Mouse (Mus musculus): ENCODE measurements at regions not wholly inside any gene's neighbourhood (a gene's known extent, or its start where the extent isn't known, plus 50 kb on each side); places are given as distances from the start of the nearest gene placed in this dataset.

- no peak for DNase-seq (ENCODE audit: low spot score)
These were observed 50.7 kb upstream of the Eps8l3 start for GRCm38 (mm10) chr3:107826241-107826760.

DNA sequence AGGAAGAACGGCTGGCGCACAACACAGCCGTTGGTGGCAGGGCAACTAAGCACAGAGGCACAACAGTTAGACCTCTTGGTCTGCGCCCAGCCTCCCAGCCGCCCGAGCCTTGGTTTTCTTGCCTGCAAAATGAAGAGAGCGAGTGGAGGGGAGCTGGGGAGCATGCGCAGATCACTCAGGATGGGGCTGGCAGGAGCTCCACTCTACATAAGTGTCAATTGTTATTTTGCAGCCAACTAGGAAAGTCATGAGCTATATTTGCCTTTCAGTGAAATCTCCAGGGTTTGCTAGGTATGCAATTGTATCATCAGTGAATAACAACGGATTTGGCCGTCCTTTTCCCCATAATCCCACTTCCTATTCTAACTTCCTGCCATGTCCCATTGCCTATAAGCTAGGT, 51.6 kb upstream of the Eps8l3 start:
- DNase-seq (ENCODE audit: low spot score) = no peak

GRCm38 (mm10) chr3:107824378-107824777, 52.7 kb upstream of the Eps8l3 start:
- DNase-seq (ENCODE audit: low spot score) = no peak

- no peak for DNase-seq (ENCODE audit: low spot score)
These were observed 53.3 kb upstream of the Eps8l3 start for GRCm38 (mm10) chr3:107823655-107824266.

GRCm38 (mm10) chr3:107823177-107823576, 53.9 kb upstream of the Eps8l3 start:
- DNase-seq (ENCODE audit: low spot score) = peak; percentile 26

- no peak for DNase-seq (ENCODE audit: low spot score)
These were observed 54.5 kb upstream of the Eps8l3 start for GRCm38 (mm10) chr3:107822499-107822898.

- no peak for DNase-seq (ENCODE audit: low spot score)
These were observed 55.1 kb upstream of the Eps8l3 start for GRCm38 (mm10) chr3:107821952-107822351.

DNA sequence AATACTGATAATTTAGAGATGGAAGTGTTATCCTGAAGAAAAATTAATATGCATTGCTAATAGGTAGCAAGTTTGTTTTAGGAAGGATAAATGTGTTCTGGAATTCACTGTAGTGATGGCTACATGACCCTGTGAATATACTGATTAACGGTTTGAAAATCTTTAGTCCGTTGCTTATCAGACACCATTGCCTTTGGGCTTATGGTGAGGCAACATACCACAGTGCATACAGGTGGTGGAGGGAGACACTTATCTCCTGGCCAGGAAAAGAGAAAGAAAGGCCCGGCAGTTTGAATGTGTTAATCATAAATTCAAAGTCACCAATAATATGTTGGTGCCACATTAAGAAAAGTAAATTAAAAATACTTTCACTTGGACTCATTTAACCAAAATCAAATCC, 57.4 kb upstream of the Eps8l3 start:
- no peak for DNase-seq (ENCODE audit: low spot score)

DNA sequence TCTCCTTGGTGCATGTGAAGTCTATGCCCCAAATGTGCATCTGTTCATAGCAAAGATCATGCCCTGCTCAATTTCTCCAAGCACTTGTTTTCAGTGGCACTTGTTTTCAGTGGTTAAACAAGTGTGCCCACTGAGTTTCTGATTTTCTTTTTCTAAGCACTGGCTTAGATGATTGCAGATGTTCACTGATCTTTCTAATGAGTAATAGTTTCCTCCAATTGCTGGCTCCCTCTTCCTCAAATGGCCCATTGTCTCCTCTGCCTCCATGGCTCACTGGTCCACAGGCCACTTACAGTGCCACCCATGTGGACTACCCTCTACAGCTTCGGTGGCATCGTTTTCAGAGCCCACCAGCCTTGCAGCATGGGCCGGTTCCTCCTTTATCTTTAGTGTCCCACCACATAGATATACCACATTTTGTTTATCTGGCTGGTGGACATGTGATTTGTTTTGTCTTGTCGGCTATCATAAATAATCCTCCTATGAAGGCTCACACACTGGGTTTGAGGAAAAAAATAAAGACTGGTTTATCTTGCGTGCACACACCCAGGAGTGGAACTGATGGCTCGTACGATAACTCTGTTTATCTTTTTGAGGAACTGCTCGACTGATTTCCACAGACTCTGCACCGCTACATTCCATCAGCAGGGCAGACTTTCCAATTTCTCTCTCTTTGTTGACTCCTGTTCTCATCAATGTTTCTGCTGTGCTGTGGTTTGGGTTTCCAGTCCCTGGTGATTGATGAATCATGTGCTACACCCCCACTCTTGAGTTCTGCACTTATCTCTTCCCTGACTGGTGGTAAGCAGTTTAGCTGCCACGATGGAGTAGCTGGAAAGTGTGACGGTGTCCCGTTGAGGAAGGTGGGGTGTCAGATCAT, 58.2 kb upstream of the Eps8l3 start:
- DNase-seq (ENCODE audit: low spot score) = peak; percentile 38

GRCm38 (mm10) chr3:107816031-107816430, 55.8 kb upstream of the Csf1 start:
- DNase-seq (ENCODE audit: low spot score) = no peak

DNA sequence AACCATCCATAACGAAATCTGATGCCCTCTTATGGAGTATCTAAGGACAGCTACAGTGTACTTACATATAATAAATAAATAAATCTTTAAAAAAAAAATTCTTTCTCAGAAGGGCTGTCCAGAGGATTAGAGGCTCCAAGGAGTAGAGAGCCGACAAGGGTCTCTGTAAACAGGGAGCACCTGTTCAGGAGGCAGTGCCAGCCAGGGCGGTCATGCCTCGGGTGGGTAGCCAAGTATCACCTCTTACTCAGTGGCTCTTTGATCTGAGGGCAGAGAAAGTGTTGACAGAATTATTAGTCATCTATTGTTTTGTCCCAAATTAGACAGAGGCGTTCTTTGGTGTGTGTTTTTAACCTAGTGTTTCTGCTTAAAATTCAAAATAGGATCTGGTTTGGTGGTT, 54.0 kb upstream of the Csf1 start:
- DNase-seq (ENCODE audit: low spot score) = no peak

- peak; percentile 19 for DNase-seq (ENCODE audit: low spot score)
These were observed 52.6 kb upstream of the Csf1 start for GRCm38 (mm10) chr3:107812885-107813284.

DNA sequence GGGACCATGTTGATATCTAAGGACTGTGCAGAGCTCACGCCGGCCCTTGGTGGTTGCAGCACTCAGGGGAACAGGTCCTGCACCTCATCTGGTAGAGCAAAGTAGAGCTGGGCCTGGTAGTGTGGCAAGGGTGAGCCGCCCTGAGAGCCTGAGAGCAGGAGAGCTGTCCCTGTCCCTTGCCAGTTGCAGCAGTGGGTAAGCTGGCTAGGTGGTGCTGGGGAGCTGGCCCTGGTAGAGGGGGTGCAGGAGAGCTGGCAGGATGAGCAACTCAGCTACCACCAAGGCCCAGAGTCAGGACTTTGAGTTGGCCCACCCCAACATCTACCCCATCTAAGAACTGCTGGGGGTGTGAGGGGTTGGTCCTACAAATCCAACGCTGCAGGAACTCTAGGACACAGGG, 52.1 kb upstream of the Csf1 start:
- DNase-seq (ENCODE audit: low spot score) = no peak

- no peak for DNase-seq (ENCODE audit: low spot score)
These were observed 50.3 kb upstream of the Csf1 start for GRCm38 (mm10) chr3:107810452-107811050.

Measured in c-Kit-positive CD71-positive TER-119-positive erythroid progenitor cells, embryonic 14.5 days (primary cell).